Mouse (Mus musculus) MEL (cell line): ENCODE measurements around the gene Lcmt1. TPM values are rescaled to one million over a fixed set of nuclear protein-coding genes. Genes with fewer than 3 reads are reported as not detected.

Experiments used
- DNase-seq: peaks from one replicate; pipeline ENCODE4 v3.0.0; 2011; ENCODE audit warnings: low read depth, low spot score
- H3K27ac ChIP-seq: 2 replicates; pipeline ENCODE4 v1.5.1; 2012; ENCODE audit warnings: low read depth, mild to moderate bottlenecking, control low read depth, low read length, moderate library complexity; ENCODE audit not compliant: control insufficient read depth
- H3K27me3 ChIP-seq, 2 experiments: fragments of 150-350 bp in 1 of 2; sonication (generic) in 1 of 2; 2 replicates each; pipeline ENCODE4 v1.6.1; 2012; ENCODE audit warnings: low read length in 2 of 2, mild to moderate bottlenecking in 2 of 2, improper control_type of control experiment in 1 of 2, moderate library complexity in 1 of 2; ENCODE audit not compliant: insufficient read depth in 2 of 2, control insufficient read depth in 1 of 2
- H3K36me3 ChIP-seq, 2 experiments: 2 replicates each; pipeline ENCODE4 v1.6.1; 2012 to 2014; ENCODE audit warnings: low read length in 2 of 2, improper control_type of control experiment in 1 of 2, inconsistent platforms in 1 of 2, mild to moderate bottlenecking in 1 of 2; ENCODE audit not compliant: insufficient read depth in 2 of 2, control insufficient read depth in 1 of 2
- H3K4me1 ChIP-seq, 2 experiments: fragments of 150-350 bp in 1 of 2; sonication (generic) in 1 of 2; 2 replicates each; pipeline ENCODE4 v1.6.1; 2012; ENCODE audit warnings: low read length in 2 of 2, improper control_type of control experiment in 1 of 2, mild to moderate bottlenecking in 1 of 2; ENCODE audit not compliant: insufficient read depth in 2 of 2, control insufficient read depth in 1 of 2
- H3K4me3 ChIP-seq, 2 experiments: fragments of 150-350 bp in 1 of 2; sonication (generic) in 1 of 2; 2 replicates each; pipeline ENCODE4 v1.5.1; 2012; ENCODE audit warnings: low read depth in 2 of 2, low read length in 2 of 2, mild to moderate bottlenecking in 2 of 2, moderate library complexity in 2 of 2, control low read depth in 1 of 2, improper control_type of control experiment in 1 of 2; ENCODE audit not compliant: control insufficient read depth in 1 of 2, insufficient read depth in 1 of 2
- H3K79me2 ChIP-seq: 2 replicates; pipeline ENCODE4 v1.6.1; 2012; ENCODE audit warnings: mild to moderate bottlenecking, low read length, moderate library complexity; ENCODE audit not compliant: control insufficient read depth, poor library complexity, insufficient read depth
- H3K9ac ChIP-seq: 2 replicates; pipeline ENCODE4 v1.6.1; 2012; ENCODE audit warnings: low read depth, mild to moderate bottlenecking, control low read depth, low read length, moderate library complexity; ENCODE audit not compliant: control insufficient read depth, poor library complexity, severe bottlenecking
- H3K9me3 ChIP-seq: fragments of 150-350 bp; sonication (generic); replicated peaks from 2 replicates; pipeline ENCODE4 v1.6.1; 2012; ENCODE audit warnings: mild to moderate bottlenecking, low read length, improper control_type of control experiment, moderate library complexity; ENCODE audit not compliant: insufficient read depth
- BHLHE40 ChIP-seq: IDR thresholded peaks from 2 replicates; pipeline ENCODE4 v1.6.1; 2012; ENCODE audit warnings: low read depth, mild to moderate bottlenecking, inconsistent platforms, low read length, improper control_type of control experiment, borderline replicate concordance
- CHD2 ChIP-seq: IDR thresholded peaks from 2 replicates; pipeline ENCODE4 v1.6.1; 2011; ENCODE audit warnings: low read length, improper control_type of control experiment
- E2F4 ChIP-seq: IDR thresholded peaks from 2 replicates; pipeline ENCODE4 v1.6.1; 2011; ENCODE audit warnings: low read depth, low read length, improper control_type of control experiment, borderline replicate concordance
- EP300 ChIP-seq, 2 experiments: IDR thresholded peaks; 2 replicates each; pipeline ENCODE4 v1.6.1; 2011; ENCODE audit warnings: improper control_type of control experiment in 2 of 2, low read length in 2 of 2, low read depth in 1 of 2, mild to moderate bottlenecking in 1 of 2
- HCFC1 ChIP-seq: IDR thresholded peaks from 2 replicates; pipeline ENCODE4 v1.6.1; 2012; ENCODE audit warnings: low read depth, mild to moderate bottlenecking, inconsistent platforms, low read length, improper control_type of control experiment, moderate library complexity
- KAT2A ChIP-seq: conservative IDR thresholded peaks from 2 replicates; pipeline ENCODE4 v1.6.1; 2012; ENCODE audit warnings: low read depth, low read length, improper control_type of control experiment, inconsistent platforms
- MAFK ChIP-seq: IDR thresholded peaks from 2 replicates; pipeline ENCODE4 v1.6.1; 2011; ENCODE audit warnings: low read depth, mild to moderate bottlenecking, low read length, improper control_type of control experiment, borderline replicate concordance
- MAX ChIP-seq: IDR thresholded peaks from 2 replicates; pipeline ENCODE4 v1.6.1; 2011; ENCODE audit warnings: low read length, improper control_type of control experiment
- MAZ ChIP-seq: IDR thresholded peaks from 2 replicates; pipeline ENCODE4 v1.6.1; 2012; ENCODE audit warnings: low read depth, mild to moderate bottlenecking, inconsistent platforms, low read length, improper control_type of control experiment
- MEF2A ChIP-seq: IDR thresholded peaks from 2 replicates; pipeline ENCODE4 v1.6.1; 2014; ENCODE audit warnings: low read depth, mild to moderate bottlenecking, inconsistent platforms, low read length, improper control_type of control experiment; ENCODE audit not compliant: poor library complexity, insufficient replicate concordance, severe bottlenecking; ENCODE audit errors: extremely low read depth
- MXI1 ChIP-seq: IDR thresholded peaks from 2 replicates; pipeline ENCODE4 v1.6.1; 2011; ENCODE audit warnings: mild to moderate bottlenecking, low read depth, low read length, improper control_type of control experiment
- NELFE ChIP-seq: IDR thresholded peaks from 2 replicates; pipeline ENCODE4 v1.6.1; 2011; ENCODE audit warnings: low read depth, low read length, improper control_type of control experiment
- POLR2A ChIP-seq, 2 experiments: IDR thresholded peaks; 2 replicates each; pipeline ENCODE4 v1.6.1; 2011 to 2012; ENCODE audit warnings: low read length in 2 of 2, mild to moderate bottlenecking in 2 of 2, control low read depth in 1 of 2, improper control_type of control experiment in 1 of 2, low read depth in 1 of 2, moderate library complexity in 1 of 2; ENCODE audit not compliant: control insufficient read depth in 1 of 2, insufficient read depth in 1 of 2, poor library complexity in 1 of 2
- POLR2AphosphoS2 ChIP-seq: IDR thresholded peaks from 2 replicates; pipeline ENCODE4 v1.6.1; 2011; ENCODE audit warnings: low read length, improper control_type of control experiment
- TBP ChIP-seq: IDR thresholded peaks from 2 replicates; pipeline ENCODE4 v1.8.0; 2011; ENCODE audit warnings: low read depth, low read length, improper control_type of control experiment
- UBTF ChIP-seq: IDR thresholded peaks from 2 replicates; pipeline ENCODE4 v1.6.1; 2012; ENCODE audit warnings: low read depth, mild to moderate bottlenecking, inconsistent platforms, low read length, improper control_type of control experiment, moderate library complexity, borderline replicate concordance; ENCODE audit not compliant: insufficient read depth
- USF1 ChIP-seq: IDR thresholded peaks from 2 replicates; pipeline ENCODE4 v1.6.1; 2014; ENCODE audit warnings: low read depth, mild to moderate bottlenecking, inconsistent platforms, low read length, improper control_type of control experiment, moderate library complexity
- polyA plus RNA-seq, 2 experiments: library from polyadenylated mRNA; stranded (reverse) in 1 of 2; unstranded in 1 of 2; fragments of >175 nt in 1 of 2; fragments of >200 nt in 1 of 2; gene quantifications; 2 replicates each; pipeline versions ENCODE4 v1.2.1 to v1.2.4; 2012; ENCODE audit warnings: low replicate concordance in 2 of 2, low read depth in 1 of 2; ENCODE audit not compliant: insufficient read length in 2 of 2, insufficient read depth in 1 of 2, missing spikeins in 1 of 2
- total RNA-seq: library from RNA; depleted of rRNA; stranded (reverse); fragments of 300-350 nt; gene quantifications from 2 replicates; pipeline ENCODE4 v1.2.3, GENCODE M21; 2012

Lcmt1 gene
- total and polyA plus RNA-seq, 3 experiments, result 44.4 to 51.7 TPM; not detected in 1

DNA sequence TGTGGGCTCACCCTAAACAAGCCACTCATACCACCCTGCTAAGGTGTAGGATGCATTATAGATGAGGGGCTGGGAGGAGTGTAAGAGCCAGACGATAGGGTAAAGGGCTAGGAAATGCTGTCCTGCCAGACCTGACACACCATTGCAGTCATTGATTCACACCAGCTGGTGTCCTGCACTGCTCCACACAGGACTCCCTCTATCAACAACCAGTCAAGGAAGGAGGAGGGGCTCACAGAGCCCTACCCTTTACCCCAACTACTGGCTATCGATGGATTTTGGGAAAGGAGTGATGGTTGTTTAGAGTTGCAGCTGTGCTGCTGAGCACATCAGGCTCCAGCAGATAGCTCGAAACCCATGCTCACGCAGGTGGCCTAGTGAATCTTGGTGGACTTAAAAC, 47.2 kb downstream of the Lcmt1 start:
- DNase-seq, result no peak
- H3K79me2 ChIP-seq, result no peaks in the 10 kb centered on the region
- no peak overlapping the region for H3K27ac ChIP-seq
- no peaks in the 10 kb centered on the region for H3K36me3 ChIP-seq
- TF ChIP-seq E2F4, result no peak
- TF ChIP-seq CHD2, result no peak
- TF ChIP-seq EP300 (IDR thresholded peaks at IDR 0.05; ENCODE audit: low read depth in 1 of 2, low read length in 2 of 2), result no peak
- TF ChIP-seq HCFC1, result no peak
- TF ChIP-seq MXI1, result no peak
- no peak for TF ChIP-seq USF1
- TF ChIP-seq POLR2A (IDR thresholded peaks at IDR 0.05; ENCODE audit: control insufficient read depth in 1 of 2, insufficient read depth in 1 of 2, low read depth in 1 of 2, low read length in 2 of 2, poor library complexity in 1 of 2), result no peak
- no peak for TF ChIP-seq MAZ
- TF ChIP-seq POLR2AphosphoS2, result no peak
- no peaks in the 10 kb centered on the region for H3K9me3 ChIP-seq
- H3K4me3 ChIP-seq, result no peak overlapping the region
- H3K9ac ChIP-seq, result no peak overlapping the region
- no peaks in the 10 kb centered on the region for H3K27me3 ChIP-seq
- H3K4me1 ChIP-seq, result no peaks in the 10 kb centered on the region

DNA sequence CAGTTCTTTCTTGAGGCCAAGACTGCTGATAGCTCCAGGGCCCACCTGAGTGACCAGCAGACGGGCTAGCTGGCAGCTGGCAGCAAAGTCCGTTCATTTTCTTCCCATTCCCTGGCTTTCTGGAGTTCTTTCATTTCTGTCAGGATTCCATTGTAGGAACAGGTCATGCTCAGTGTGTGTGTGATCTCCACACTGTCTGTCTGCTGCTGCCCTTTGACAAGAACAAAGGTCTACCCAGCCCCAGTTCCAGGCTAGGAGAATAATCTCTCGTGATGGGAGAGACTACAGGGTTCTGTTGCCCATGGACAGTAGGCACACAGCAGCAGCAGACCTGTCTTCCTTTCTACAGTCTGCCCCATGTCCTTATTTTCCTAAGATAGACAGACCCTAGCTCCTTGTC, 48.1 kb downstream of the Lcmt1 start:
- Histone ChIP-seq H3K9ac (no peak overlapping the region), H3K79me2 (no peaks in the 10 kb centered on the region), H3K36me3 (no peaks in the 10 kb centered on the region; a peak in 1 of 4 replicates), H3K4me3 (no peak overlapping the region), H3K27me3 (no peaks in the 10 kb centered on the region), H3K9me3 (no peaks in the 10 kb centered on the region), H3K4me1 (no peaks in the 10 kb centered on the region), H3K27ac (no peak overlapping the region)
- TF ChIP-seq MEF2A (no peak), MAFK (no peak), BHLHE40 (no peak), CHD2 (no peak), USF1 (no peak), POLR2AphosphoS2 (no peak), TBP (no peak), MAX (no peak), KAT2A (no peak), UBTF (no peak), NELFE (no peak)
- no peak for DNase-seq
